Comparison of ENCODE assay signal across 8 mouse cellular contexts in genomic region chr16:16303888-16304287, GRCm38 (mm10). TPM values are rescaled to one million over a fixed set of nuclear protein-coding genes. Genes with fewer than 3 reads are reported as not detected.
DNase-seq lines count a peak whose midpoint lies in the region; ATAC-seq lines count a peak whose summit lies in the region.

No protein-coding gene starts in this region.

- 16% methylated on average over 7 of the region's 7 CpGs for WGBS in heart, embryonic 11.5 days (ENCODE audit: insufficient replicate concordance)
- 19% methylated on average over 7 of the region's 7 CpGs for WGBS in midbrain, embryonic 12.5 days

- H3K4me3 ChIP-seq in heart, embryonic 11.5 days (ENCODE audit: low read depth, low read length): peak overlapping the region; percentile 93
- H3K4me3 ChIP-seq in midbrain, embryonic 12.5 days: peak overlapping the region; percentile 78

- H3K27ac ChIP-seq in heart, embryonic 11.5 days (ENCODE audit: low read depth, low read length): peak overlapping the region; percentile 95; the same call in 1 of the 2 replicates
- H3K27ac ChIP-seq in midbrain, embryonic 12.5 days (replicated peaks): 0 out of 2 replicates have a peak overlapping the region, but pooled peaks have one; percentile 87

- no peaks in the 10 kb centered on the region for H3K9me3 ChIP-seq in heart, embryonic 11.5 days (replicated peaks; ENCODE audit: control insufficient read depth, low read length)
- no peaks in the 10 kb centered on the region for H3K9me3 ChIP-seq in midbrain, embryonic 12.5 days

- no peak for DNase-seq in heart, postnatal 4 days
- DNase-seq in NIH3T3 (ENCODE audit: low read depth): peak; percentile 57
- DNase-seq in forelimb bud, embryonic 11.5 days (ENCODE audit: low read depth, low spot score): peak; percentile 11
- no peak for DNase-seq in left cerebral cortex, adult 11 months (ENCODE audit: low spot score)

- H3K4me1 ChIP-seq in heart, embryonic 11.5 days (ENCODE audit: control insufficient read depth, insufficient read depth, low read length): peaks cover 10% of the 10 kb centered on the region
- H3K4me1 ChIP-seq in midbrain, embryonic 12.5 days: peaks cover 6% of the 10 kb centered on the region

- H3K27me3 ChIP-seq in heart, embryonic 11.5 days (ENCODE audit: control insufficient read depth, insufficient read depth, low read length): no peaks in the 10 kb centered on the region
- H3K27me3 ChIP-seq in midbrain, embryonic 12.5 days: no peaks in the 10 kb centered on the region

- peak overlapping the region; percentile 94 for H3K9ac ChIP-seq in heart, embryonic 11.5 days (ENCODE audit: low read depth, low read length)
- H3K9ac ChIP-seq in midbrain, embryonic 12.5 days (replicated peaks): peak overlapping the region; percentile 67

- peak overlapping the region; percentile 79 for H3K4me2 ChIP-seq in heart, embryonic 11.5 days
- H3K4me2 ChIP-seq in midbrain, embryonic 12.5 days (replicated peaks): peak overlapping the region; percentile 81

- ATAC-seq in heart, embryonic 11.5 days (replicated peaks; ENCODE audit: insufficient number of reproducible peaks, low FRiP score, low TSS enrichment): no peak
- no peak for ATAC-seq in midbrain, embryonic 12.5 days (ENCODE audit: low FRiP score, low read depth)
- ATAC-seq in cerebellum, adult (ENCODE audit: insufficient number of reproducible peaks, low FRiP score, low TSS enrichment): no peak
- no peak for ATAC-seq in frontal cortex, adult (ENCODE audit: low TSS enrichment)

- H3K36me3 ChIP-seq in heart, embryonic 11.5 days (ENCODE audit: control insufficient read depth, insufficient read depth, low read length): peaks cover 9% of the 10 kb centered on the region
- H3K36me3 ChIP-seq in midbrain, embryonic 12.5 days: peaks cover 19% of the 10 kb centered on the region

RNA-seq across cellular contexts. Expression of gene Yars2, which starts 1.1 kb away (rescaled TPM):
- 39.5 and 43.7 TPM in 2 replicates for polyA plus RNA-seq in heart, embryonic 11.5 days (2014; fragmentation: Nextera tagmentation; extraction: Ambion mirVana)
- total RNA-seq in heart, postnatal 4 days (2021): 10 to 100 TPM; 30.8 to 35.1 TPM
- polyA plus RNA-seq in midbrain, embryonic 12.5 days (2016; fragmentation: Nextera tagmentation; extraction: Ambion mirVana): 41.7 and 44.1 TPM in 2 replicates

RNA-seq across cellular contexts. Expression of gene Dnm1l, which starts 54.9 kb away (rescaled TPM):
- 75.9 and 83.4 TPM in 2 replicates for polyA plus RNA-seq in heart, embryonic 11.5 days (2014; fragmentation: Nextera tagmentation; extraction: Ambion mirVana)
- 100 to 1,000 TPM; 111 to 122 TPM for total RNA-seq in heart, postnatal 4 days (2021)
- 74.1 and 85.7 TPM in 2 replicates for polyA plus RNA-seq in midbrain, embryonic 12.5 days (2016; fragmentation: Nextera tagmentation; extraction: Ambion mirVana)

Comparison
In these comparisons a context has a peak if more than half of its experiments do, and no peak if none do; other contexts are left out.
1. DNase-seq: peak in NIH3T3 (single experiment) and forelimb bud, embryonic 11.5 days (single experiment); none in heart, postnatal 4 days (single experiment) and left cerebral cortex, adult 11 months (single experiment).